Mouse (Mus musculus) hindbrain, embryonic 15.5 days (tissue): Measurements from ENCODE around the gene Tamm41. TPM values are rescaled to one million over a fixed set of nuclear protein-coding genes. Genes with fewer than 3 reads are reported as not detected.

Source experiments
- ATAC-seq: fragments of 200-750 bp; cut with Nextera tagmentation; 2 replicates; pipeline ENCODE4 v1.8.0; 2017; ENCODE audit warnings: low read depth, moderate number of reproducible peaks, moderate TSS enrichment; ENCODE audit not compliant: low FRiP score
- H3K27ac ChIP-seq: fragments of 300-500 bp; sonication (generic); replicated peaks from 2 replicates; pipeline ENCODE4 v1.5.1; 2015; ENCODE audit warnings: mild to moderate bottlenecking, inconsistent platforms
- H3K27me3 ChIP-seq: fragments of 300-500 bp; sonication (generic); 2 replicates; pipeline ENCODE4 v1.6.1; 2015; ENCODE audit warnings: control low read depth, inconsistent platforms
- H3K36me3 ChIP-seq: fragments of 300-500 bp; sonication (generic); 2 replicates; pipeline ENCODE4 v1.6.1; 2015; ENCODE audit warnings: control low read depth, inconsistent platforms
- H3K4me1 ChIP-seq: fragments of 300-500 bp; sonication (generic); replicated peaks from 2 replicates; pipeline ENCODE4 v1.6.1; 2015; ENCODE audit warnings: control low read depth, inconsistent platforms
- H3K4me2 ChIP-seq: fragments of 300-500 bp; sonication (generic); 2 replicates; pipeline ENCODE4 v1.6.1; 2015; ENCODE audit warnings: moderate library complexity, mild to moderate bottlenecking, inconsistent platforms
- H3K4me3 ChIP-seq: fragments of 300-500 bp; sonication (generic); 2 replicates; pipeline ENCODE4 v1.5.1; 2015; ENCODE audit warnings: mild to moderate bottlenecking, inconsistent platforms
- H3K9ac ChIP-seq: fragments of 300-500 bp; sonication (generic); 2 replicates; pipeline ENCODE4 v1.6.1; 2015; ENCODE audit warnings: inconsistent platforms
- H3K9me3 ChIP-seq: fragments of 300-500 bp; sonication (generic); 2 replicates; pipeline ENCODE4 v1.6.1; 2016; ENCODE audit warnings: control low read depth, inconsistent platforms
- WGBS: fragments of 180-500 bp; shearing (Covaris S2); methylation state at CpG from one replicate; pipeline ENCODE4 v1.1.7; 2015; 5-methylcytosine and 5-hydroxymethylcytosine counted together
- polyA plus RNA-seq: library from polyadenylated mRNA; unstranded; fragments of >200 nt; fragmentation: Nextera tagmentation; extraction: Ambion mirVana; gene quantifications from 2 replicates; pipeline ENCODE4 v1.2.1, GENCODE M21; 2015

Gene Tamm41
- polyA plus RNA-seq, 1 experiment from 2014 or later = 47.1 TPM

- Histone ChIP-seq H3K36me3 (no peaks in the 10 kb centered on the region), H3K9me3 (no peaks in the 10 kb centered on the region)
- under 1% methylated on average over 79 of the region's 79 CpGs for WGBS
Observed at GRCm38 (mm10) chr6:114969213-114970120, 68.2 kb downstream of the Tamm41 start, which contains the start of gene Vgll4. TSS of gene Vgll4 (minus strand) at chr6:114969994.

GRCm38 (mm10) chr6:114968361-114969212 is 69.1 kb downstream of the Tamm41 start:
- ATAC-seq = peak; percentile 81
- H3K4me1 ChIP-seq = peaks cover 26% of the 10 kb centered on the region
- H3K4me3 ChIP-seq = peak overlapping the region; percentile 71
- peak overlapping the region; percentile 98 for H3K4me2 ChIP-seq
- peak overlapping the region; percentile 80 for H3K27ac ChIP-seq
- H3K9me3 ChIP-seq = no peaks in the 10 kb centered on the region
- WGBS = under 1% methylated on average over 82 of the region's 82 CpGs
- no peaks in the 10 kb centered on the region for H3K27me3 ChIP-seq
- no peaks in the 10 kb centered on the region for H3K36me3 ChIP-seq
- H3K9ac ChIP-seq = peak overlapping the region; percentile 82

More at GRCm38 (mm10) chr6:114969213-114970120, 68.2 kb downstream of the Tamm41 start, which contains the start of gene Vgll4:
- ATAC-seq = peak; percentile 72
- Histone ChIP-seq H3K4me3 (peak within 1 kb of the TSS; percentile 71), H3K27me3 (no peaks in the 10 kb centered on the region), H3K27ac (peak within 1 kb of the TSS; percentile 80), H3K9ac (peak within 1 kb of the TSS; percentile 82), H3K4me2 (peak within 1 kb of the TSS; percentile 98), H3K4me1 (peaks cover 26% of the 10 kb centered on the region)

GRCm38 (mm10) chr6:114967623-114968022 is 70.1 kb downstream of the Tamm41 start:
- WGBS = 44% methylated on average over 12 of the region's 12 CpGs
- no peak overlapping the region for H3K9ac ChIP-seq
- peaks cover 26% of the 10 kb centered on the region for H3K4me1 ChIP-seq
- H3K27ac ChIP-seq = no peak overlapping the region
- H3K4me3 ChIP-seq = peak overlapping the region; percentile 71
- no peaks in the 10 kb centered on the region for H3K9me3 ChIP-seq
- H3K27me3 ChIP-seq = no peaks in the 10 kb centered on the region
- peak overlapping the region; percentile 98 for H3K4me2 ChIP-seq
- ATAC-seq = no peak
- H3K36me3 ChIP-seq = no peaks in the 10 kb centered on the region

- 17% methylated on average over 2 of the region's 2 CpGs for WGBS
- H3K4me1 ChIP-seq = peaks cover 26% of the 10 kb centered on the region
- no peaks in the 10 kb centered on the region for H3K9me3 ChIP-seq
- H3K27ac ChIP-seq = no peak overlapping the region
- ATAC-seq = no peak
- H3K4me2 ChIP-seq = no peak overlapping the region
- H3K27me3 ChIP-seq = no peaks in the 10 kb centered on the region
- H3K36me3 ChIP-seq = no peaks in the 10 kb centered on the region
- no peak overlapping the region for H3K9ac ChIP-seq
- H3K4me3 ChIP-seq = no peak overlapping the region
Observed at GRCm38 (mm10) chr6:114966396-114967154, 71.1 kb downstream of the Tamm41 start.

GRCm38 (mm10) chr6:114965802-114966201 is 71.9 kb downstream of the Tamm41 start:
- Histone ChIP-seq H3K9me3 (no peaks in the 10 kb centered on the region), H3K9ac (no peak overlapping the region), H3K27me3 (no peaks in the 10 kb centered on the region), H3K27ac (no peak overlapping the region), H3K4me3 (no peak overlapping the region), H3K36me3 (no peaks in the 10 kb centered on the region), H3K4me2 (no peak overlapping the region), H3K4me1 (peaks cover 26% of the 10 kb centered on the region)
- no peak for ATAC-seq
- WGBS = 90% methylated on average over 3 of the region's 3 CpGs

GRCm38 (mm10) chr6:114965396-114965795 is 72.3 kb downstream of the Tamm41 start:
- 85% methylated on average over 8 of the region's 8 CpGs for WGBS
- Histone ChIP-seq H3K4me1 (peaks cover 25% of the 10 kb centered on the region), H3K27ac (no peak overlapping the region), H3K36me3 (no peaks in the 10 kb centered on the region), H3K4me2 (no peak overlapping the region), H3K4me3 (no peak overlapping the region), H3K9me3 (no peaks in the 10 kb centered on the region), H3K27me3 (no peaks in the 10 kb centered on the region), H3K9ac (no peak overlapping the region)
- no peak for ATAC-seq

GRCm38 (mm10) chr6:114964235-114964634 is 73.4 kb downstream of the Tamm41 start:
- no peak overlapping the region for H3K9ac ChIP-seq
- no peak overlapping the region for H3K4me3 ChIP-seq
- no peaks in the 10 kb centered on the region for H3K36me3 ChIP-seq
- H3K4me2 ChIP-seq = no peak overlapping the region
- WGBS = 77% methylated on average over 2 of the region's 2 CpGs
- H3K9me3 ChIP-seq = no peaks in the 10 kb centered on the region
- peaks cover 14% of the 10 kb centered on the region for H3K4me1 ChIP-seq
- H3K27me3 ChIP-seq = no peaks in the 10 kb centered on the region
- ATAC-seq = no peak
- no peak overlapping the region for H3K27ac ChIP-seq

- ATAC-seq = no peak
- no peak overlapping the region for H3K27ac ChIP-seq
- no peak overlapping the region for H3K4me3 ChIP-seq
- H3K4me2 ChIP-seq = no peak overlapping the region
- H3K9me3 ChIP-seq = no peaks in the 10 kb centered on the region
- H3K36me3 ChIP-seq = no peaks in the 10 kb centered on the region
- H3K9ac ChIP-seq = no peak overlapping the region
- no peaks in the 10 kb centered on the region for H3K27me3 ChIP-seq
- 70% methylated on average over 5 of the region's 5 CpGs for WGBS
- H3K4me1 ChIP-seq = peaks cover 13% of the 10 kb centered on the region
Observed at GRCm38 (mm10) chr6:114963636-114964035, 74.0 kb downstream of the Tamm41 start.

GRCm38 (mm10) chr6:114961276-114962068 is 76.2 kb downstream of the Tamm41 start:
- Histone ChIP-seq H3K36me3 (no peaks in the 10 kb centered on the region), H3K4me1 (peaks cover 5% of the 10 kb centered on the region), H3K4me2 (no peak overlapping the region), H3K27me3 (no peaks in the 10 kb centered on the region), H3K9ac (no peak overlapping the region), H3K9me3 (no peaks in the 10 kb centered on the region), H3K27ac (no peak overlapping the region), H3K4me3 (no peak overlapping the region)
- 82% methylated on average over 10 of the region's 10 CpGs for WGBS
- ATAC-seq = no peak

GRCm38 (mm10) chr6:114959012-114959398 is 78.7 kb downstream of the Tamm41 start:
- no peak overlapping the region for H3K9ac ChIP-seq
- H3K4me3 ChIP-seq = no peak overlapping the region
- no peaks in the 10 kb centered on the region for H3K36me3 ChIP-seq
- no peaks in the 10 kb centered on the region for H3K4me1 ChIP-seq
- no peaks in the 10 kb centered on the region for H3K27me3 ChIP-seq
- H3K4me2 ChIP-seq = no peak overlapping the region
- WGBS = 82% methylated on average over 6 of the region's 6 CpGs
- no peak overlapping the region for H3K27ac ChIP-seq
- H3K9me3 ChIP-seq = no peaks in the 10 kb centered on the region
- no peak for ATAC-seq
